Mouse (Mus musculus) layer of hippocampus, postnatal 10 days (tissue): ENCODE results near the gene Rilpl1. TPM values are rescaled to one million over a fixed set of nuclear protein-coding genes. Genes with fewer than 3 reads are reported as not detected.

Experiments used
- DNase-seq, 2 experiments: peaks; one replicate each; pipeline ENCODE4 v3.0.0; 2021; ENCODE audit warnings: low spot score in 2 of 2
- total RNA-seq, 2 experiments: library from RNA; stranded (reverse); gene quantifications; 2 replicates each; pipeline ENCODE4 v1.2.3; 2021

The Rilpl1 gene
- total RNA-seq, 2 experiments from 2014 or later = 28.9 to 31.0 TPM

GRCm38 (mm10) chr5:124453339-124454081 is 77.7 kb downstream of the Rilpl1 start:
- peak; percentile 73 to 79 for DNase-seq

- peak in 1 of 2 experiments; percentile 41 for DNase-seq
Observed at GRCm38 (mm10) chr5:124452494-124453228, 78.5 kb downstream of the Rilpl1 start.

GRCm38 (mm10) chr5:124450641-124451340 is 80.4 kb downstream of the Rilpl1 start:
- no peak for DNase-seq

- no peak for DNase-seq
Observed at GRCm38 (mm10) chr5:124450051-124450450, 81.1 kb downstream of the Rilpl1 start.

GRCm38 (mm10) chr5:124449494-124449893 is 81.7 kb downstream of the Rilpl1 start:
- no peak for DNase-seq

GRCm38 (mm10) chr5:124446301-124446881 is 84.8 kb downstream of the Rilpl1 start:
- no peak for DNase-seq

GRCm38 (mm10) chr5:124445621-124446293 is 85.4 kb downstream of the Rilpl1 start:
- peak in 1 of 2 experiments; percentile 58 for DNase-seq

GRCm38 (mm10) chr5:124444661-124445561 is 86.3 kb downstream of the Rilpl1 start:
- DNase-seq = peak; percentile 56 to 79

- DNase-seq = no peak
Observed at GRCm38 (mm10) chr5:124444208-124444607, 87.0 kb downstream of the Rilpl1 start.

Other genes with a start within 250 kb of the Rilpl1 start
- gene Mphosph9, start 203.4 kb downstream of the Rilpl1 start, total RNA-seq = 10 to 100 TPM; 21.9 to 24.2 TPM
- gene 2810006K23Rik, start 203.3 kb downstream of the Rilpl1 start, total RNA-seq = 10 to 100 TPM in 1 of 2 experiments, 1 to 10 TPM in 1; 9.9 to 12.7 TPM
- 100 to 1,000 TPM in 1 of 2 experiments, 10 to 100 TPM in 1; 97.5 to 106 TPM for gene Cdk2ap1, start 168.3 kb downstream of the Rilpl1 start, total RNA-seq
- gene Sbno1, start 105.4 kb downstream of the Rilpl1 start, total RNA-seq = 100 to 1,000 TPM; 125 to 128 TPM
- 10 to 100 TPM; 43.6 to 50.8 TPM for gene Kmt5a, start 91.5 kb downstream of the Rilpl1 start, total RNA-seq
- 10 to 100 TPM; 22.4 to 25.2 TPM for gene Rilpl2, start 53.0 kb downstream of the Rilpl1 start, total RNA-seq
- gene Snrnp35, start 48.3 kb downstream of the Rilpl1 start, total RNA-seq = 10 to 100 TPM; 20.9 to 32.7 TPM
- gene Tmed2, start 9.3 kb upstream of the Rilpl1 start, total RNA-seq = 100 to 1,000 TPM in 1 of 2 experiments, 10 to 100 TPM in 1; 95.6 to 113 TPM
- 10 to 100 TPM; 26.4 to 30.2 TPM for gene Ddx55, start 21.5 kb upstream of the Rilpl1 start, total RNA-seq
- gene Eif2b1, start 47.7 kb upstream of the Rilpl1 start, total RNA-seq = 10 to 100 TPM; 42.4 to 49.1 TPM
- 10 to 100 TPM; 29.0 to 31.0 TPM for gene Gtf2h3, start 47.7 kb upstream of the Rilpl1 start, total RNA-seq
- gene Atp6v0a2, start 97.2 kb upstream of the Rilpl1 start, total RNA-seq = 10 to 100 TPM; 46.7 to 51.6 TPM
- gene Dnah10, start 193.7 kb upstream of the Rilpl1 start, total RNA-seq = under 1 TPM; 0.54 to 0.78 TPM